Mouse (Mus musculus) cerebellum, adult (tissue): Measurements from ENCODE around the gene Gja4.
A peak's percentile ranks its signal among the peaks of the same experiment; 100 is the strongest.

Experiments used
- ATAC-seq: cut with Nextera tagmentation; 2 replicates; pipeline ENCODE4 v1.9.2; 2017; ENCODE audit warnings: mild to moderate bottlenecking, moderate library complexity, mixed read lengths; ENCODE audit not compliant: insufficient number of reproducible peaks, low FRiP score, low TSS enrichment

Gene Gja4

GRCm38 (mm10) chr4:127313861-127314260 lies at the start of gene Gja4:
Gene Gja4 (minus strand): TSS chr4:127314039.
- ATAC-seq, result peak; percentile 56; the same call in 1 of the 2 replicates

- ATAC-seq, result no peak
Measured at GRCm38 (mm10) chr4:127363331-127363730, 49.5 kb upstream of the Gja4 start.

DNA sequence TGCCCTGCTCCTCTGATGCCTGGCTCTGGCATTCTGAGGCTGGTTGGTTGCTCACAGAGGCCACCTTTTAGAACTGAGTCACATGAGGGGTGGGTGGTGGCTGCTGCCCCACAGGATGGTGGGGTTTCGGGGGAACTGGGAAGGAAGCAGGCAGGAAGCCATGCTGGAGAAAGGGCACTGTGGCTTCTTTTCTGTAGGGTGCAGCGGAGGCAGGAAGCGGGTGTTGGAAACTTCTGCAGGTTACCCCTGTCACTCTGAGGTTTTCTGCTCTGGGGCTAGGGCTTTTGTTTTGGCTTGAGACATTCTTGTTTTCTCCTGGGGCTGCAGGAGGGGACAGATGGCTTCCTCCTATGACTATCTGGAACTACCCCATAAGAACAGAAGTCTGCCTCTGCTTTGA lies 48.7 kb upstream of the Gja4 start:
- no peak for ATAC-seq

- no peak for ATAC-seq
Measured at GRCm38 (mm10) chr4:127358018-127358417, 44.2 kb upstream of the Gja4 start, which contains the start of gene Gjb5. Gene Gjb5 (minus strand): TSS chr4:127358181.

GRCm38 (mm10) chr4:127354506-127355485 lies 41.0 kb upstream of the Gja4 start:
- ATAC-seq, result no peak

- no peak for ATAC-seq
Measured at GRCm38 (mm10) chr4:127353951-127354438, 40.2 kb upstream of the Gja4 start, which contains the start of gene Gjb4. Gene Gjb4 (minus strand): TSS chr4:127354081.

GRCm38 (mm10) chr4:127352594-127352993 lies 38.8 kb upstream of the Gja4 start:
- ATAC-seq, result no peak

GRCm38 (mm10) chr4:127349560-127350300 lies 35.9 kb upstream of the Gja4 start:
- no peak for ATAC-seq

DNA sequence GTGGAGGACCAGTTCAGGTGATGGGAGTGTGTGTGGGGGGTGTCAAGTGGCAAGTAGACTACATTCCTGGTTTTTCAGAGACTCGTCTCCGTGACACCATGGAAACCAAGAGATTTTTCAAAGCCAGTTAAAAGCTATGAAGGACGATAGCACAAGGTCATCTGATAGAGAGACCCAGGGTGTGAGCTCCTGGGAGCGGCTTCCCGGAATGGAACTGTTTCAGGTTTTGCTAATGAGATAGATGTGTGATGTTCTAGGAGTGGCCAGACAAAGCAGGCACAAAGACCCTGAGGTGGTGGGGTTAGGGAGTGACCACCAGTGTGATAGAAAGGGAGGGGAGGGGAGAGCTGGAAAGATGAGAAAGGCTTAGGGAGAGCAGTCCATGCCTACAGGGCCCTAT lies 31.2 kb upstream of the Gja4 start:
- no peak for ATAC-seq

- no peak for ATAC-seq
Measured at GRCm38 (mm10) chr4:127341372-127341771, 27.5 kb upstream of the Gja4 start.

- ATAC-seq, result no peak
Measured at GRCm38 (mm10) chr4:127337668-127338067, 23.8 kb upstream of the Gja4 start.

GRCm38 (mm10) chr4:127334870-127335504 lies 21.1 kb upstream of the Gja4 start:
- ATAC-seq, result no peak

DNA sequence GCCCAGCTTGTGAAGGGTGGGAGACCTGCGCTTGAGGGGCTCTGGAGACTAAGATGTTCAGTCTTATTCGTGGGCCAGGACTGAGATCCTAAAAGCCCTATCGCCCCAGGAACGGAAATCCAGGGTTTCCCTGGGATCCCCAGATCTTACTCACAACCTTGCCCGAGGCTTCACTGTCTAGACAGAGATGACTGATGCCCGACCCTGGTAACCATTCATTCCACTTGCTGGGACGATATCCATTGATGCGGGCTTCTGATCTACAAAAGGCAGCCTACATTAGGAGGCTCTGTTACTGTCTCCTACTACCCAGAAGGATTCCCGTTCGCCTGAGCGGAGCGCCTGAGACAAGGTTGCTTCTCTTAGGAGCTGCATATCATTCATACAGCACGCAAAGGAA lies 17.3 kb upstream of the Gja4 start:
- no peak for ATAC-seq

DNA sequence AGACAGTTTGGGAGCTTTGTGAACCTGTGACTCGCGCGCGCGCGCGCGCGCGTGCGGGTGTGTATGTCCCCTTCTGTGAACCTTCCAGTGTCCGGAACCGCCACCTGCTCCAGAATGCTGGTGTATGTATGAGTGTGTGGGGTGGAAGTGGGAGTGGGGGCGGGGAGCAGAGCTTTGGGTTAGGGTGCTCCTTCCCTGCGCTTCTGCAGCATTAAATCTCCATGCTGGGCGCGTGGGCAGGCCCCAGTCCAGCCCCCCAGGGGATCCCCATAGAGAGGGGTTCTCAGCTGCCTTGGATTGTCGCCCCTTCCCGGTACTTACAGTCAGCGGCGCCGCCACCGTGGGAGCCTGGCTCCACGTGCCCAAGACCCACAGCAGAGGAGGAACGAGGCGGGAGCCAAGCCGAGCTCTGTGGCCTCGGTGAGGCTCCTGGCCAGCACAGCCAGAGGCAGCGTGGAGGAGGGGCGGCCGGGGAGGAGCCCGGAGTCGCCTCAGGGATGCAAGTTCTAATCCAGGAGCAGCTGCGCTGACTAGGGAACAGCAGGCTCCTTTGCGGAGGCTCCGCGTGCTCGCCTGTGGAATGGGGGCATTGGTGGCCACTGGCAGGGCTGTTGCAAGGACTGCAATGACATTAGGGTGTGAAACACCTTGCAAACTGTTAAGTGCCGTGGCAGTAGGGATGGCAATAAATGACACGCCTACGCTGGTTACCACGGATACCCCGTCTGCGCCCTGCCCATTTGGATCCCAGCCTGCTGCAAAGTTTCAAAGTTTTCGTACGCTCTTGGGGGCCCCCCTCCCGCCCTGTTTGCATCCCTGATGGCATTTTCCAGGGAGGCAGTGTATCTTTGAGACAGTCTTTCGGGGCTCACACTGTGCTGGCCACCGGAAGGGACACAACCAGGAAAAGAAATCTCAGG lies 16.6 kb upstream of the Gja4 start, which contains the start of gene Gjb3:
Gene Gjb3 (minus strand): TSS at position 664 of the 920 bp plus-strand sequence.
- no peak for ATAC-seq

DNA sequence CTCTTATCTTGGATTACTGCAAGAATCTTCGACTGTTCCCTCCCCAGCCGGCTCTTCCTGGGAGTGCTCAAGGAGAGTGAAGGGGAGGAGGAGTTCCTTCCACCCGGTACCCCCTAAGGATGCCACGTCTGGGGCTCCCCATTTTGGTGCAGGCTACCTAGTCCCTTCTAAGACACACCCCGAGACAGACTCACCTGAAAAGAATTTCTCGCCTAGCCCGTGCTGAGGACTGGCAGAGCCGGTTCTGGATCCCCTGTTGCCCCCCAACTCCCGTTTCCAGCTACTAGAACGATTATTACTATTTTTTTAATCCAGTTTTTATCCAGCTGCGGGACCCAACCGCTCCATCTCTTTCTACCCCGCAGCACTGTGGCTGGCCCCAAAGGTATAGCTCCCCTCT lies 15.9 kb upstream of the Gja4 start:
- no peak for ATAC-seq

DNA sequence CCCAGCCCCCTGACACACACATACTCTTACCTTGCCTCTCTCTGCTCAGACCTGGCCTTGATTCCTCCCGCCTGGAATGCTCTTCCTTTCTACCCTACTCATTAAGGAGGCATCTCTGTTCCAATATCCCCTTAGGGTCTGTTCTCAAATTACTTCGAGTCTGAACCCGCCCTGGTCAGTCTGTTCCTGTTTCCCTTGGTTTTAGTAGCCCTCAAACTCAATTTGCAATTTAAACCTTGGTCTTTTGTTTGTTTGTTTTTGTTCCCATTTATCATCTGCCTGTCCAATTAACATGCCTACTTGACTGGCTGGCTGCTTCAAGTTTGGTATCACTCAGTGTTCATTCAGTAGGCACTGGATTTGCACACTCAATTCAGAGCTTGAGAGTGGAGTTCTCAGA lies 15.2 kb upstream of the Gja4 start:
- no peak for ATAC-seq

GRCm38 (mm10) chr4:127328378-127328777 lies 14.5 kb upstream of the Gja4 start:
- ATAC-seq, result no peak

DNA sequence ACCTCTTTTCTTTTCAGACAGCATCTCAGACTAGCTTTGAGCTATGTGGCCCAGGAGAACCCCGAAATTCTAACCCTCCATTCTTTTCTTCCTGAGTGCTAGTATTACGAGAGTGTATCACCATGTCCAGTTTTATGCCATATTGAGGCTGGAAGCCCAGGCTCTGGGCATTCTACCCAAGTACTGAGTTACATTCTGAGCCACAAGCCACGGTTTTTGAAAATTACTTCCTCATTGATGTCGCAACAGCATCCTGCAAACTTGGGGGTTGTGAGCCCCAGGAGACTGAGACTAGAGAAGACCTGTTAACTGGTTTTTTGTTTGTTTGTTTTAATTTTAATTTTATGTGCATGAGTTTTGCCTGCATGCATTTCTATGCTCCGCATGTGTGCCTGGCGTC lies 13.9 kb upstream of the Gja4 start:
- no peak for ATAC-seq

- no peak for ATAC-seq
Measured at GRCm38 (mm10) chr4:127327258-127327657, 13.4 kb upstream of the Gja4 start.
